10 mouse cellular contexts compared by ENCODE assay signal in the genomic region with DNA sequence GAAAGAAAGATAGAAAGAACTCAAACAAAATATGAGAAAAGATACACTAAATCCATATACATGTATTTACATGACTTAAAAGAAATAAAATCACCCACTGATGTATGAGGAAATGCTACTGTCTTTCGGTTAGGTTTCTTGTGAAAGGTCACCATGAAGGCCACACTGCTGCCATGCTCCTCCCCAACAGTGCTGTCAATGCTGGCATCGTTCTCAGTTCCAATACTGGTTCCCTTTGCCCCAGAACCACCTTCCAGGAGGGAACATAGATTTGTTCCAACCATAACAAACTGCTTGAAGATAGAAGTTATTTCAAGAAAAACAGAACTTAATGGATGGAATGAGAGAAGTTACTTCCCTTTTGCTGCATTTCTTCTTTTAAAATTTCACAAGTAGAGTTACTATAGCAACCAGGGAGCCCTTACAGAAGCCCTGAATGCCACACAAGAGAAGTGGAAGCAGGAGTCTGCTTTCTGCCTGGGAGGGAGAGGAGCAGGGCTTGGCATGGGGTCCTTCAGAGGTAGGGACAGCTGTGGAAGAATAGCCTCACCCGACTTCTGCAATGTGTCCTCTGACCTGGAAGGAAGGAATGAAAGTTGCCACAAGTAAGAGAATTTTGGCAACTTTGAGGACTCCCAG.
DNase-seq lines count a peak whose midpoint lies in the region; ATAC-seq and TF ChIP-seq lines count a peak whose summit lies in the region.
"Had no signal": no experiment of that assay in that cellular context is flagged by ENCODE, and none has a peak within 500 bp of the region (broad histone marks: within the 10 kb centered on the region; RNA-seq: fewer than 3 reads in every experiment).

No protein-coding gene starts in this region.

- peaks cover 13% of the 10 kb centered on the region; the same call in 1 of the 2 replicates for H3K4me1 ChIP-seq in stomach, embryonic 15.5 days
- H3K4me1 ChIP-seq in stomach, postnatal 0 days (replicated peaks; ENCODE audit: control insufficient read depth, insufficient read depth): 0 out of 2 replicates have a peak, but pooled peaks cover 3% of the 10 kb centered on the region
- peaks cover 16 to 27% of the 10 kb centered on the region in 2 experiments for H3K4me1 ChIP-seq in heart, embryonic 14.5 days (ENCODE audit: control insufficient read depth in 2 of 2, insufficient read depth in 2 of 2, low read length in 2 of 2)
- H3K4me1 ChIP-seq in intestine, embryonic 15.5 days (replicated peaks): peaks cover 18% of the 10 kb centered on the region

- H3K9ac ChIP-seq in stomach, embryonic 15.5 days: no peak overlapping the region
- H3K9ac ChIP-seq in stomach, postnatal 0 days (ENCODE audit: low read length): no peak overlapping the region
- H3K9ac ChIP-seq in heart, embryonic 14.5 days (ENCODE audit: low read length): no peak overlapping the region
- H3K9ac ChIP-seq in intestine, embryonic 15.5 days: no peak overlapping the region
- H3K9ac ChIP-seq: limb, embryonic 12.5 days had no signal

- TF ChIP-seq CTCF in gastrocnemius, adult 2 months (IDR thresholded peaks at IDR 0.05): no peak
- no peak for TF ChIP-seq CTCF in stomach, postnatal 0 days (IDR thresholded peaks at IDR 0.05; ENCODE audit: low read depth)

- no peaks in the 10 kb centered on the region for H3K27me3 ChIP-seq in stomach, embryonic 15.5 days (replicated peaks)
- H3K27me3 ChIP-seq in stomach, postnatal 0 days (ENCODE audit: control insufficient read depth, insufficient read depth, low read length): no peaks in the 10 kb centered on the region
- H3K27me3 ChIP-seq in heart, embryonic 14.5 days (ENCODE audit: control insufficient read depth, insufficient read depth, low read length): no peaks in the 10 kb centered on the region
- no peaks in the 10 kb centered on the region for H3K27me3 ChIP-seq in intestine, embryonic 15.5 days (replicated peaks)
- H3K27me3 ChIP-seq: limb, embryonic 12.5 days had no signal

- no peaks in the 10 kb centered on the region for H3K9me3 ChIP-seq in stomach, embryonic 15.5 days
- no peaks in the 10 kb centered on the region for H3K9me3 ChIP-seq in stomach, postnatal 0 days (ENCODE audit: control insufficient read depth, low read length)
- no peaks in the 10 kb centered on the region for H3K9me3 ChIP-seq in heart, embryonic 14.5 days (ENCODE audit: control insufficient read depth, low read length)
- no peaks in the 10 kb centered on the region for H3K9me3 ChIP-seq in intestine, embryonic 15.5 days
- H3K9me3 ChIP-seq: limb, embryonic 12.5 days had no signal

- DNase-seq in gastrocnemius, adult 2 months: no peak
- DNase-seq in gastrocnemius, postnatal 36 days: no peak
- no peak for DNase-seq in stomach, postnatal 0 days (ENCODE audit: low spot score)
- no peak for DNase-seq in ovary, postnatal 10 days (ENCODE audit: low spot score)
- DNase-seq in embryo, embryonic 9.5 days (ENCODE audit: extremely low spot score): no peak
- DNase-seq: gastrocnemius, postnatal 14 days had no signal

- H3K4me3 ChIP-seq in gastrocnemius, adult 2 months: peak overlapping the region; percentile 50
- no peak overlapping the region for H3K4me3 ChIP-seq in stomach, embryonic 15.5 days (replicated peaks)
- H3K4me3 ChIP-seq in stomach, postnatal 0 days (ENCODE audit: low read depth, low read length): no peak overlapping the region
- H3K4me3 ChIP-seq in heart, embryonic 14.5 days (ENCODE audit: control insufficient read depth in 1 of 2, insufficient read depth in 1 of 2, low read depth in 1 of 2, low read length in 2 of 2): peak overlapping the region in 1 of 2 experiments; percentile 45; a peak in 1 of 4 replicates
- no peak overlapping the region for H3K4me3 ChIP-seq in intestine, embryonic 15.5 days (replicated peaks)
- H3K4me3 ChIP-seq: limb, embryonic 12.5 days had no signal

- WGBS in stomach, embryonic 15.5 days: 62% methylated on average over 3 of the region's 3 CpGs
- 63% methylated on average over 3 of the region's 3 CpGs for WGBS in stomach, postnatal 0 days
- 60% methylated on average over 3 of the region's 3 CpGs for WGBS in heart, embryonic 14.5 days
- WGBS in intestine, embryonic 15.5 days: 67% methylated on average over 3 of the region's 3 CpGs

- no peak for ATAC-seq in stomach, embryonic 15.5 days (ENCODE audit: insufficient read depth, low FRiP score, low read depth)
- no peak for ATAC-seq in stomach, postnatal 0 days (ENCODE audit: low FRiP score, low TSS enrichment)
- no peak for ATAC-seq in heart, embryonic 14.5 days (ENCODE audit: insufficient number of reproducible peaks, insufficient read depth, low FRiP score, low read depth)
- no peak for ATAC-seq in intestine, embryonic 15.5 days

- H3K36me3 ChIP-seq in stomach, embryonic 15.5 days: no peaks in the 10 kb centered on the region
- no peaks in the 10 kb centered on the region for H3K36me3 ChIP-seq in stomach, postnatal 0 days (ENCODE audit: control insufficient read depth, insufficient read depth, low read length)
- H3K36me3 ChIP-seq in heart, embryonic 14.5 days (ENCODE audit: control insufficient read depth, insufficient read depth, low read length): no peaks in the 10 kb centered on the region
- H3K36me3 ChIP-seq in intestine, embryonic 15.5 days: no peaks in the 10 kb centered on the region
- H3K36me3 ChIP-seq: limb, embryonic 12.5 days had no signal

- peak overlapping the region; percentile 74 for H3K27ac ChIP-seq in gastrocnemius, adult 2 months
- peak overlapping the region; percentile 67; the same call in 1 of the 2 replicates for H3K27ac ChIP-seq in stomach, embryonic 15.5 days
- H3K27ac ChIP-seq in stomach, postnatal 0 days (replicated peaks): no peak overlapping the region
- H3K27ac ChIP-seq in heart, embryonic 14.5 days (replicated peaks in 1 of 2; ENCODE audit: control insufficient read depth in 1 of 2, insufficient read depth in 1 of 2, low read depth in 2 of 2, low read length in 2 of 2): peak overlapping the region; percentile 30 to 86; a peak in 2 of 4 replicates
- H3K27ac ChIP-seq in intestine, embryonic 15.5 days: no peak overlapping the region
- H3K27ac ChIP-seq: limb, embryonic 12.5 days had no signal

- no peak overlapping the region for H3K4me2 ChIP-seq in stomach, embryonic 15.5 days
- no peak overlapping the region for H3K4me2 ChIP-seq in stomach, postnatal 0 days (replicated peaks; ENCODE audit: low read depth)
- peak overlapping the region; percentile 66 for H3K4me2 ChIP-seq in heart, embryonic 14.5 days (ENCODE audit: low read length)
- no peak overlapping the region for H3K4me2 ChIP-seq in intestine, embryonic 15.5 days (replicated peaks)
- H3K4me2 ChIP-seq: limb, embryonic 12.5 days had no signal

- intact Hi-C loops in gastrocnemius, adult 2 months (cut with DNase I): no loop called here
- intact Hi-C loops in gastrocnemius, postnatal 36 days (cut with DNase I): no loop called here

- TF ChIP-seq EP300 in stomach, postnatal 0 days (optimal IDR thresholded peaks at IDR 0.05): no peak

Comparison
In these comparisons a context has a peak if more than half of its experiments do, and no peak if none do; other contexts are left out.
1. H3K27ac ChIP-seq: peak in gastrocnemius, adult 2 months (single experiment), stomach, embryonic 15.5 days (single experiment) and heart, embryonic 14.5 days (2 of 2); none in stomach, postnatal 0 days (single experiment) and intestine, embryonic 15.5 days (single experiment).